Mouse (Mus musculus) olfactory bulb, adult 2 months (tissue): ENCODE data around the gene Rin3.

Experiments
- CTCF ChIP-seq: fragments of 200-500 bp; IDR thresholded peaks from 2 replicates; pipeline ENCODE4 v1.5.1; 2012; ENCODE audit warnings: low read depth, mild to moderate bottlenecking, low read length, moderate library complexity; ENCODE audit not compliant: insufficient read depth
- POLR2A ChIP-seq: fragments of 200-500 bp; IDR thresholded peaks from 2 replicates; pipeline ENCODE4 v1.6.1; 2012; ENCODE audit warnings: mild to moderate bottlenecking, low read depth, low read length, moderate library complexity; ENCODE audit not compliant: insufficient read depth

DNA sequence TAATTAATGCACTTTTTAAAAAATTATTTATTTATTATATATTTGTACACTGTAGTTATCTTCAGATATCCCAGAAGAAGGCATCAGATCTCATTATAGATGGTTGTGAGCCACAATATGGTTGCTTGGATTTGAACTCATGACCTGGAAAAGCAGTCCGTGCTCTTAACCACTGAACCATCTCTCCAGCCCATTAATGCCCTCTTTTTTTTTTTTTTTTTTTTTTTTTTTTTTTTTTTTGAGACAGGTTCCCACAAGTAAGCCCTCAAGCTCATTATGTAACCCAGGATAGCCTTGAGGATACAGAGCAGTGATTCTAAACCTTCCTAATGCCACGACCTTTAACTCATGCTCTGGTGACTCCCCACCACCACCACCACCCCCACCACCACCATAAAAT lies 108.3 kb downstream of the Rin3 start:
- no peak for TF ChIP-seq CTCF
- no peak for TF ChIP-seq POLR2A
